Comparison of ENCODE assay signal across 17 mouse cellular contexts in genomic region chr12:103487276-103487675, GRCm38 (mm10). TPM values are rescaled to one million over a fixed set of nuclear protein-coding genes. Genes with fewer than 3 reads are reported as not detected.
DNase-seq lines count a peak whose midpoint lies in the region; ATAC-seq lines count a peak whose summit lies in the region.
"Had no signal": no experiment of that assay in that cellular context is flagged by ENCODE, and none has a peak within 500 bp of the region (broad histone marks: within the 10 kb centered on the region; RNA-seq: fewer than 3 reads in every experiment).

No protein-coding gene starts in this region.

- H3K27ac ChIP-seq in embryonic facial prominence, embryonic 14.5 days (replicated peaks; ENCODE audit: low read depth, low read length) = no peak overlapping the region
- no peak overlapping the region for H3K27ac ChIP-seq in embryonic facial prominence, embryonic 10.5 days (replicated peaks)
- H3K27ac ChIP-seq in brown adipose tissue, adult 24 weeks (replicated peaks; ENCODE audit: low read depth, low read length) = peak overlapping the region; percentile 93
- H3K27ac ChIP-seq in heart, embryonic 14.5 days (replicated peaks in 1 of 2; ENCODE audit: control insufficient read depth in 1 of 2, insufficient read depth in 1 of 2, low read depth in 2 of 2, low read length in 2 of 2) = no peak overlapping the region
- no peak overlapping the region for H3K27ac ChIP-seq in hindbrain, embryonic 14.5 days
- H3K27ac ChIP-seq: layer of hippocampus, adult 2 months; midbrain, embryonic 12.5 days had no signal

- H3K4me3 ChIP-seq in embryonic facial prominence, embryonic 14.5 days (ENCODE audit: low read depth, low read length) = no peak overlapping the region
- H3K4me3 ChIP-seq in embryonic facial prominence, embryonic 10.5 days = no peak overlapping the region
- H3K4me3 ChIP-seq in brown adipose tissue, adult 24 weeks (ENCODE audit: insufficient read depth, low read depth, low read length) = no peak overlapping the region
- H3K4me3 ChIP-seq in heart, embryonic 14.5 days (ENCODE audit: control insufficient read depth in 1 of 2, insufficient read depth in 1 of 2, low read depth in 1 of 2, low read length in 2 of 2) = no peak overlapping the region
- no peak overlapping the region for H3K4me3 ChIP-seq in hindbrain, embryonic 14.5 days (replicated peaks; ENCODE audit: low read length)
- H3K4me3 ChIP-seq: layer of hippocampus, adult 2 months; midbrain, embryonic 12.5 days had no signal

- H3K4me1 ChIP-seq in embryonic facial prominence, embryonic 14.5 days (ENCODE audit: control insufficient read depth, insufficient read depth, low read length) = no peaks in the 10 kb centered on the region
- H3K4me1 ChIP-seq in embryonic facial prominence, embryonic 10.5 days = no peaks in the 10 kb centered on the region
- peaks cover 20% of the 10 kb centered on the region for H3K4me1 ChIP-seq in brown adipose tissue, adult 24 weeks (ENCODE audit: control insufficient read depth, insufficient read depth, insufficient read length, low read length)
- H3K4me1 ChIP-seq in heart, embryonic 14.5 days (ENCODE audit: control insufficient read depth in 2 of 2, insufficient read depth in 2 of 2, low read length in 2 of 2) = no peaks in the 10 kb centered on the region
- no peaks in the 10 kb centered on the region for H3K4me1 ChIP-seq in hindbrain, embryonic 14.5 days (replicated peaks; ENCODE audit: control insufficient read depth, insufficient read depth, low read length)
- H3K4me1 ChIP-seq: midbrain, embryonic 12.5 days had no signal

- DNase-seq in embryonic facial prominence, embryonic 14.5 days (ENCODE audit: low spot score) = peak; percentile 5
- no peak for DNase-seq in embryonic facial prominence, embryonic 10.5 days (ENCODE audit: low spot score)
- peak; percentile 26 for DNase-seq in lung, postnatal 14 days
- DNase-seq in hindbrain, embryonic 14.5 days (ENCODE audit: low spot score) = no peak
- DNase-seq: B cell, adult 2 months; thymus, adult 2 months had no signal

- H3K36me3 ChIP-seq in embryonic facial prominence, embryonic 14.5 days (ENCODE audit: control insufficient read depth, insufficient read depth, low read length) = no peaks in the 10 kb centered on the region
- no peaks in the 10 kb centered on the region for H3K36me3 ChIP-seq in embryonic facial prominence, embryonic 10.5 days (replicated peaks)
- no peaks in the 10 kb centered on the region for H3K36me3 ChIP-seq in heart, embryonic 14.5 days (ENCODE audit: control insufficient read depth, insufficient read depth, low read length)
- H3K36me3 ChIP-seq in hindbrain, embryonic 14.5 days (replicated peaks; ENCODE audit: control insufficient read depth, insufficient read depth) = no peaks in the 10 kb centered on the region
- H3K36me3 ChIP-seq: G1E; midbrain, embryonic 12.5 days had no signal

- ATAC-seq in embryonic facial prominence, embryonic 14.5 days (ENCODE audit: low read depth) = no peak
- ATAC-seq in heart, embryonic 14.5 days (ENCODE audit: insufficient number of reproducible peaks, insufficient read depth, low FRiP score, low read depth) = peak; percentile 55; the same call in 1 of the 2 replicates
- ATAC-seq in hindbrain, embryonic 14.5 days (ENCODE audit: low FRiP score) = no peak
- ATAC-seq in megakaryocyte progenitor cell, adult 5-6 weeks (replicated peaks; ENCODE audit: poor library complexity) = no peak
- no peak for ATAC-seq in granulocyte monocyte progenitor cell, adult 5-6 weeks (replicated peaks; ENCODE audit: poor library complexity, severe bottlenecking)

- H3K4me2 ChIP-seq in embryonic facial prominence, embryonic 14.5 days (ENCODE audit: low read depth, low read length) = no peak overlapping the region
- no peak overlapping the region for H3K4me2 ChIP-seq in heart, embryonic 14.5 days (ENCODE audit: low read length)
- H3K4me2 ChIP-seq in hindbrain, embryonic 14.5 days (replicated peaks) = no peak overlapping the region
- H3K4me2 ChIP-seq: midbrain, embryonic 12.5 days had no signal

- H3K27me3 ChIP-seq in embryonic facial prominence, embryonic 14.5 days (replicated peaks; ENCODE audit: control insufficient read depth, insufficient read depth, low read length) = no peaks in the 10 kb centered on the region
- H3K27me3 ChIP-seq in embryonic facial prominence, embryonic 10.5 days (replicated peaks; ENCODE audit: low read depth, poor library complexity, severe bottlenecking) = no peaks in the 10 kb centered on the region
- H3K27me3 ChIP-seq in heart, embryonic 14.5 days (ENCODE audit: control insufficient read depth, insufficient read depth, low read length) = no peaks in the 10 kb centered on the region
- no peaks in the 10 kb centered on the region for H3K27me3 ChIP-seq in hindbrain, embryonic 14.5 days (ENCODE audit: control insufficient read depth, insufficient read depth, low read length)
- H3K27me3 ChIP-seq: midbrain, embryonic 12.5 days had no signal

- 53% methylated on average over 4 of the region's 4 CpGs for WGBS in embryonic facial prominence, embryonic 14.5 days
- WGBS in embryonic facial prominence, embryonic 10.5 days = 71% methylated on average over 4 of the region's 4 CpGs
- 41% methylated on average over 4 of the region's 4 CpGs for WGBS in heart, embryonic 14.5 days
- 79% methylated on average over 4 of the region's 4 CpGs for WGBS in hindbrain, embryonic 14.5 days

- H3K9me3 ChIP-seq in embryonic facial prominence, embryonic 14.5 days (ENCODE audit: control insufficient read depth, low read length) = no peaks in the 10 kb centered on the region
- no peaks in the 10 kb centered on the region for H3K9me3 ChIP-seq in embryonic facial prominence, embryonic 10.5 days
- no peaks in the 10 kb centered on the region for H3K9me3 ChIP-seq in heart, embryonic 14.5 days (ENCODE audit: control insufficient read depth, low read length)
- H3K9me3 ChIP-seq in hindbrain, embryonic 14.5 days (ENCODE audit: control insufficient read depth, low read length) = no peaks in the 10 kb centered on the region
- H3K9me3 ChIP-seq: G1E; midbrain, embryonic 12.5 days had no signal

- no peak overlapping the region for H3K9ac ChIP-seq in embryonic facial prominence, embryonic 14.5 days (ENCODE audit: low read depth, low read length)
- no peak overlapping the region for H3K9ac ChIP-seq in heart, embryonic 14.5 days (ENCODE audit: low read length)
- H3K9ac ChIP-seq in hindbrain, embryonic 14.5 days = no peak overlapping the region
- H3K9ac ChIP-seq: midbrain, embryonic 12.5 days had no signal

RNA-seq across cellular contexts. Expression of gene Ifi27l2b, which starts 30.3 kb away (rescaled TPM):
- not detected in 2 replicates for polyA plus RNA-seq in embryonic facial prominence, embryonic 14.5 days (2014; fragmentation: Nextera tagmentation; extraction: Ambion mirVana)
- polyA plus RNA-seq in embryonic facial prominence, embryonic 10.5 days (2016; fragmentation: Nextera tagmentation; extraction: Ambion mirVana) = not detected in 2 replicates
- polyA plus RNA-seq in brown adipose tissue, adult 24 weeks (2012; ENCODE audit: insufficient read depth, insufficient read length, missing spikeins) = not detected in 2 replicates
- 0.68 TPM in 1 of 2 replicates, not detected in the other for polyA plus RNA-seq in heart, embryonic 14.5 days (2014; fragmentation: Nextera tagmentation; extraction: Ambion mirVana)
- polyA plus RNA-seq in hindbrain, embryonic 14.5 days (2014; fragmentation: Nextera tagmentation; extraction: Ambion mirVana) = not detected in 2 replicates
- not detected in 2 replicates for total RNA-seq in megakaryocyte progenitor cell, adult 5-6 weeks (2015)
- not detected in 2 replicates for total RNA-seq in megakaryocyte progenitor cell, adult 5-6 weeks (2017)
- not detected in 2 replicates for total RNA-seq in granulocyte monocyte progenitor cell, adult 5-6 weeks (2014; fragmentation: Nextera tagmentation)
- not detected in 2 replicates for total RNA-seq in granulocyte monocyte progenitor cell, adult 5-6 weeks (2017)
- total RNA-seq: gastrocnemius, postnatal 4 days; layer of hippocampus, adult 2 months; left cerebral cortex, postnatal 10 days had no signal
- polyA plus RNA-seq: forebrain, embryonic 11.5 days; G1E; midbrain, embryonic 12.5 days; neural tube, embryonic 11.5 days had no signal

RNA-seq across cellular contexts. Expression of gene Ifi27l2a, which starts 43.8 kb away (rescaled TPM):
- polyA plus RNA-seq in embryonic facial prominence, embryonic 14.5 days (2014; fragmentation: Nextera tagmentation; extraction: Ambion mirVana) = 16.2 and 23.0 TPM in 2 replicates
- 0.38 and 0.86 TPM in 2 replicates for polyA plus RNA-seq in embryonic facial prominence, embryonic 10.5 days (2016; fragmentation: Nextera tagmentation; extraction: Ambion mirVana)
- polyA plus RNA-seq in brown adipose tissue, adult 24 weeks (2012; ENCODE audit: insufficient read depth, insufficient read length, missing spikeins) = 1,113 and 2,189 TPM in 2 replicates
- 17.6 and 21.7 TPM in 2 replicates for polyA plus RNA-seq in heart, embryonic 14.5 days (2014; fragmentation: Nextera tagmentation; extraction: Ambion mirVana)
- 3.7 and 4.7 TPM in 2 replicates for polyA plus RNA-seq in hindbrain, embryonic 14.5 days (2014; fragmentation: Nextera tagmentation; extraction: Ambion mirVana)
- total RNA-seq in megakaryocyte progenitor cell, adult 5-6 weeks (2015) = 6.0 and 9.2 TPM in 2 replicates
- 11.5 and 11.6 TPM in 2 replicates for total RNA-seq in megakaryocyte progenitor cell, adult 5-6 weeks (2017)
- 1.3 and 8.9 TPM in 2 replicates for total RNA-seq in granulocyte monocyte progenitor cell, adult 5-6 weeks (2014; fragmentation: Nextera tagmentation)
- total RNA-seq in granulocyte monocyte progenitor cell, adult 5-6 weeks (2017) = 3.5 and 4.0 TPM in 2 replicates

RNA-seq across cellular contexts. Expression of gene Ppp4r4, which starts 44.8 kb away (rescaled TPM):
- polyA plus RNA-seq in embryonic facial prominence, embryonic 14.5 days (2014; fragmentation: Nextera tagmentation; extraction: Ambion mirVana) = 1.2 and 1.5 TPM in 2 replicates
- 1.7 and 2.1 TPM in 2 replicates for polyA plus RNA-seq in embryonic facial prominence, embryonic 10.5 days (2016; fragmentation: Nextera tagmentation; extraction: Ambion mirVana)
- polyA plus RNA-seq in brown adipose tissue, adult 24 weeks (2012; ENCODE audit: insufficient read depth, insufficient read length, missing spikeins) = 1.0 and 3.8 TPM in 2 replicates
- polyA plus RNA-seq in heart, embryonic 14.5 days (2014; fragmentation: Nextera tagmentation; extraction: Ambion mirVana) = 0.19 and 0.26 TPM in 2 replicates
- 3.8 and 4.0 TPM in 2 replicates for polyA plus RNA-seq in hindbrain, embryonic 14.5 days (2014; fragmentation: Nextera tagmentation; extraction: Ambion mirVana)
- total RNA-seq in megakaryocyte progenitor cell, adult 5-6 weeks (2015) = 0.10 TPM in 1 of 2 replicates, not detected in the other
- not detected in 2 replicates for total RNA-seq in megakaryocyte progenitor cell, adult 5-6 weeks (2017)
- 0.43 TPM in 1 of 2 replicates, not detected in the other for total RNA-seq in granulocyte monocyte progenitor cell, adult 5-6 weeks (2014; fragmentation: Nextera tagmentation)
- total RNA-seq in granulocyte monocyte progenitor cell, adult 5-6 weeks (2017) = 0.30 TPM in 1 of 2 replicates, not detected in the other
- polyA plus RNA-seq: G1E had no signal

RNA-seq across cellular contexts. Expression of gene Ifi27, which starts 53.3 kb away (rescaled TPM):
- polyA plus RNA-seq in embryonic facial prominence, embryonic 14.5 days (2014; fragmentation: Nextera tagmentation; extraction: Ambion mirVana) = 69.9 and 72.5 TPM in 2 replicates
- polyA plus RNA-seq in embryonic facial prominence, embryonic 10.5 days (2016; fragmentation: Nextera tagmentation; extraction: Ambion mirVana) = 1.2 and 1.7 TPM in 2 replicates
- polyA plus RNA-seq in brown adipose tissue, adult 24 weeks (2012; ENCODE audit: insufficient read depth, insufficient read length, missing spikeins) = 2,121 and 2,899 TPM in 2 replicates
- polyA plus RNA-seq in heart, embryonic 14.5 days (2014; fragmentation: Nextera tagmentation; extraction: Ambion mirVana) = 34.7 and 38.4 TPM in 2 replicates
- polyA plus RNA-seq in hindbrain, embryonic 14.5 days (2014; fragmentation: Nextera tagmentation; extraction: Ambion mirVana) = 8.3 and 10.4 TPM in 2 replicates
- total RNA-seq in megakaryocyte progenitor cell, adult 5-6 weeks (2015) = 61.5 and 79.9 TPM in 2 replicates
- total RNA-seq in megakaryocyte progenitor cell, adult 5-6 weeks (2017) = 51.8 and 55.5 TPM in 2 replicates
- total RNA-seq in granulocyte monocyte progenitor cell, adult 5-6 weeks (2014; fragmentation: Nextera tagmentation) = 57.2 and 75.3 TPM in 2 replicates
- total RNA-seq in granulocyte monocyte progenitor cell, adult 5-6 weeks (2017) = 24.0 and 53.0 TPM in 2 replicates

Comparison
In these comparisons a context has a peak if more than half of its experiments do, and no peak if none do; other contexts are left out.
1. DNase-seq: peak in embryonic facial prominence, embryonic 14.5 days (single experiment) and lung, postnatal 14 days (single experiment); none in embryonic facial prominence, embryonic 10.5 days (single experiment) and hindbrain, embryonic 14.5 days (single experiment).
2. RNA of gene Ifi27l2a, which starts 43.8 kb away (polyA plus RNA-seq): 1,113 to 2,189 TPM in brown adipose tissue, adult 24 weeks; 16.2 to 23.0 TPM in embryonic facial prominence, embryonic 14.5 days, 17.6 to 21.7 TPM in heart, embryonic 14.5 days, 3.7 to 4.7 TPM in hindbrain, embryonic 14.5 days and 0.38 to 0.86 TPM in embryonic facial prominence, embryonic 10.5 days; every median in the first group is over 10 times any median in the second.